Mouse (Mus musculus): ENCODE data around the gene Btf3l4.

Gene Btf3l4

DNA sequence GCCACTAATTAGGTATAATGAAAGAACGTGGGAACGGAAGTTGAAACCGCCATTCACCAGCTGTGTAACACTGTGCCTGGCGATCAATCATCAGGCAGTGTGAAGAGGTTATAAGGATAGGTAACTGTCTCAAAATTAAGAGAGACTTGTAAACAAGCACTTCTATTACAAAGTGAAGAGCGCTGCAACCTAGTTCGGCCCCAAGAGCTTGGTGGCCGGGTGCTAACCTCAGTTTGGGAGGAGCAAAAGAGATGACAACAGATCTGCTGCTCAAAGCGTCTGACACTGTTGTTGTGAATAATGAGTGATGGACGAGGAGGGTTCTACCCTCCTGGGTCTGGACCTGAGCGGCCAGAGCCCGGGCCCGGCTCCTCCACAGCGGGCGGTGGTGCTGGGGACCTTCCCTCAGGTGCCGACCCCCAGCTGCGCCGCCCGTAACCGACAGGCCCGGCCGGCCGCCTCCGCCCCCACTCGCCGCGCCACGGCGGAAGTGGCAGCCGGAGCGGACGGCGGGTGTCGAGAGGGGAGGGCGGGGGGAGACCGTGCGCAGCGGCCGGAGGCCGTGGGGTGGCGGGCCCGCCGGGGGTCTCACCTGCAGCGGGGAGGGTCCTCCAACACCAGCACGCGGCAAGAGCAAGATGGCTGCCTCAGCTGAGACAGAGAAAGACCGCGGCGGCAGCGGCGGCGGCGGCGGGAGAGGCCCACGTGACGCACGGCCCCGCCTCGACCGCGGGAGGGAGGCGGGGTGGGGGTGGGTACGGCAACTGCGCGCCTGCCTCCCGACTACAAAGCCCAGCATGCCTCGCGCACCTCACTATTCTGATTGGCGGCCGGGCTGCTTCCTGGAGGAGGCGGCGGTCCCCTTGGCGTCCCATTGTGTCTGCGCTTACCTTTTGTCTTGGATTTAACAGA lies at the start of gene Btf3l4:
TSS of gene Btf3l4 (minus strand) at position 699 of the 912 bp plus-strand sequence.
- DNase-seq (ENCODE audit: low spot score in 2 of 2), result peak; percentile 80 to 86

- peak; percentile 9 to 53 for DNase-seq (ENCODE audit: low spot score in 2 of 2)
Observed at GRCm38 (mm10) chr4:108878963-108879822, 45.8 kb upstream of the Btf3l4 start, which contains the start of gene Rab3b. TSS of gene Rab3b (plus strand) at chr4:108879063.

- DNase-seq (ENCODE audit: low spot score in 2 of 2), result no peak
Observed at GRCm38 (mm10) chr4:108877901-108878300, 44.5 kb upstream of the Btf3l4 start.

DNA sequence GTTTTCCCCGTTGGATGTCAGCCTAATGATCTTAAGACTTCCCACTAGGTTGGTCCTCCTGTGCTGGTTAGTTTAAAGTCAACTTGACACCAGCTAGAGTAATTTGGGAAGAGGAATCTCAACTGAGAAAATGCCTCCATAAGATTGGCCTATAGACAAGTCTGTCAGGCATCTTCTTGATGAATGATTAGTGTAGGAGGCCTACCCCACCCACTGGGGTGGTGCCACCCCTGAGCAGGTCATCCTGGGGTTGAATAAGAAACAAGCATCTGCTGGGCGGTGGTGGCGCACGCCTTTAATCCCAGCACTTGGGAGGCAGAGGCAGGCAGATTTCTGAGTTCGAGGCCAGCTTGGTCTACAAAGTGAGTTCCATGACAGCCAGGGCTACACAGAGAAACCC lies 40.3 kb upstream of the Btf3l4 start:
- no peak for DNase-seq (ENCODE audit: low spot score in 2 of 2)

DNA sequence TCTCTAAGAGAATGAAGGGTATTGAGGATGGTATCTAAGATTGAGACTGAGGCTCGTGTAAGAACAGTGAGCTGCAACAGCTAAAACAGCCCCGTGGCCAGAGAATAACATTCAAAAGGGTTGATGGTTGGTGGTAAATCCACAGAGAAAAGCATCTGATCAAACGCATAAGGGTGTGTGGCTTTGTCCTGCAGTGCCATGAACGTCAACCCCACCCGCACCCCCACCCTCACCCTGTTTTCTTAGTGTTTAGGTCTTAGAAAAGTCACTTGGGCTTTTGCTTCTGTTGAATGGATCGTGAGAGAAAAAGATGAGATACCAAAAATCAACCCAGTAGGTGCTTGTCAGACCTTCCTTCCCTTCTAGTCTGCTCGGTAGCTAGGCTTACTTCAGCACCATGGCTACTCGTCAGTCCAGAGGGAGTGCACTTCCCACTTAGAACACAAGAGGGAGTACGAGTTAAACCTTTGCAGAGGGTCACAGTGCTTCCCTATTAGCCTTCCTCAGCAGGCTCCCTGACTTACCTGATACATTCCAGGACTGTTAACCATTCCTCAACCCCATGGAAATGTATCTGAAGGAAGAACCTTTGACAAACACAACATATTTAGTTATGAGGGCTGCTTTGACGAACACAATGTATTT lies 36.4 kb upstream of the Btf3l4 start:
- DNase-seq (ENCODE audit: low spot score in 2 of 2), result peak; percentile 63 to 68

- no peak for DNase-seq (ENCODE audit: low spot score in 2 of 2)
Observed at GRCm38 (mm10) chr4:108866806-108867205, 33.4 kb upstream of the Btf3l4 start.

GRCm38 (mm10) chr4:108848505-108848848 lies 15.1 kb upstream of the Btf3l4 start, which contains the start of gene A730015C16Rik:
TSS of gene A730015C16Rik (minus strand) at chr4:108848619.
- DNase-seq (ENCODE audit: low spot score in 2 of 2), result no peak

- peak; percentile 73 to 76 for DNase-seq (ENCODE audit: low spot score in 2 of 2)
Observed at GRCm38 (mm10) chr4:108847715-108848504, 14.5 kb upstream of the Btf3l4 start, which contains the start of gene Kti12. TSS of gene Kti12 (plus strand) at chr4:108847785.

DNA sequence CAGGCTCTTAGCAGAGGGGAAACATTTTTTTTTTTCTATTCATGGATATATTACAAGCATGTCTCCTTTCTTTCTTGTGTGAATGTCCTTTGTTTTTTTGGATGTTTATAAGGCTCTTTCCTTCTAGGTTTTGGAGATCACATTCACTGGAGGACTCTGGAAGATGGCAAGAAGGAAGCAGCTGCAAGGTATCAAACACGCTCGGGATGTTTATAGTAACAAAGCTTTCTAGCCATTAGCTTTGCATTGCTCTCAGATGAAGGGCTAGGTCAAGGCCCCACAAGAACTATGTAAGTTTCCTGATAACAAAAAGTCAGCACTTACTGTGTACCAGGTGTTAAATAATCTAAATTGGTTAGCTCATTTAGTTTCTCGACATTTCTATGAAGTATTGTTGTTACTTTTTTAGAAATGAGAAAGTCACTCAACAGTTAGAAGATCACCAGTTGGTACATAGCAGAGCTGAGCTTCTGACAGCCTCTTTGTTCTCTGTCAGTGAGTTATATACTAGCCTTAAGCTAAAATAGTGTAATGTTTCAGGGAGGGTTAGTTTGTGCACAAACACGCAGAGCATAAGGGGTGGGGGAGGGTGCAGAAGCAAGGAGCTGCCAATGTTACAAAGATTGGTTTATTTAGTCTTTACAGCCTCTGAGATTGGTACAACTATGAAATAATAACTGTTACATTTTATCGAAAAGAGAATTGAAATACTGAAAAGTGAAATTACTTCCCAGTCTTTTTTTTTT lies 12.6 kb upstream of the Btf3l4 start:
- DNase-seq (ENCODE audit: low spot score in 2 of 2), result no peak

DNA sequence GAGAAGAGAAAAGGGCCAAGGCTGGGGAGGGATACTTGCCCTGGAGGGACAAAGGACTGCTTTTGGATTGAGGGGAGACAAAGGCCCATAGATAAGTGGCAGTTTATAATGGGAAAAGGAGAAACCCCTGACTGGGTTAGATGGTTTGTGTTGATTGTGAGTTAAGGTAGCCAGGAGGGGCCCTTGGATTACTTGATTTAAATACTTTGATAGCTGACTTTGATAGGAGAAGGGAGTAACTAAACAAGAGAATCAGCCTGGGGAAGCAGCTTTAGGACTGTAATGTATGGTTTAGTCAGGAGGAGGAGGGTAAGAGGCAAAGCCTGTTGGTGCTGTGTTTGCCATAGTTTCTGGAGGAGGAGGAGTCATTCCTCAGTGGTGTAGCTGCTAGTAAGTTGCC lies 9.9 kb upstream of the Btf3l4 start:
- DNase-seq (ENCODE audit: low spot score in 2 of 2), result no peak

- DNase-seq (ENCODE audit: low spot score in 2 of 2), result no peak
Observed at GRCm38 (mm10) chr4:108841920-108842578, 8.6 kb upstream of the Btf3l4 start.

- DNase-seq (ENCODE audit: low spot score in 2 of 2), result no peak
Observed at GRCm38 (mm10) chr4:108838031-108838430, 4.6 kb upstream of the Btf3l4 start.

- no peak for DNase-seq (ENCODE audit: low spot score in 2 of 2)
Observed at GRCm38 (mm10) chr4:108835496-108835895, 2.1 kb upstream of the Btf3l4 start.

DNA sequence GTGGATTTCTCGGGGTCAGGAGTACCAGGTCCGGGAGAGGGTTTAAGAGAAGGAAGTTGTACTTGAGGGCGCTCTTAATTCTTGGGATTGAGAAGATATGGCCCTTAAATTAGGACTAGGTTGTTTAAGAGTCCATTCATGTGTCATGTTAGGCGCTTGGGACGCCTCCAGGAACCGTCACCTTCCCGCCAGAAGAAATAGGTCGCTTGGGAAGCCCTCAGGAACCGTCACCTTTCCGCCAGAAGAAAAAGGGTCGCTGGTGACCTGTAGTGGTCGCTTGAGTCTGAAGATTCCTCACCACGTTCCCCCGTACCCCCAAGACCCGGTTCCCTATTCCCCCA lies 1.5 kb upstream of the Btf3l4 start:
- DNase-seq (ENCODE audit: low spot score in 2 of 2), result no peak

GRCm38 (mm10) chr4:108834115-108834970 lies 929 bp upstream of the Btf3l4 start, which contains the start of gene Txndc12:
TSS of gene Txndc12 (plus strand) at chr4:108834601.
- DNase-seq (ENCODE audit: low spot score in 2 of 2), result peak; percentile 68 to 78

- no peak for DNase-seq (ENCODE audit: low spot score in 2 of 2)
Observed at GRCm38 (mm10) chr4:108833828-108834114, 357 bp upstream of the Btf3l4 start.

GRCm38 (mm10) chr4:108830698-108831097 lies 2.7 kb downstream of the Btf3l4 start:
- no peak for DNase-seq (ENCODE audit: low spot score in 2 of 2)

DNA sequence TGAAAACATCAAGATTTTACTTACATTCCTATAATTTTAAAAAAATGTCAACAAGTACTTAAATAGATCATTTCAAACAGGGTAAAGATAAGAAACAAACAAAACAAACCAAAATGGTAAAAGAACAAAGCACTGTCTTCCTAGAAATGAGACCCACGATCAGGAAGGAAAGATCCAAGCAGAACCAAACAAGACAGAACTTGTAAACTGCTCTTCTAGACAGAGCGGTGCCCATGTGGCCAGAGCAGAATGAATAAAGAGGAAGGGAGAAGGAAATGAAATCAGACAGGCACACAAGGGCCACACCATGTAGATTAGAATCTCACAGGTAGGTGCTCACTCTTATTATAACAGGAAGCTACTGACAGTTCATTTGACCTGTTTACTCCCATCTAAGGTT lies 6.8 kb downstream of the Btf3l4 start:
- DNase-seq (ENCODE audit: low spot score in 2 of 2), result peak in 1 of 2 experiments; percentile 10

DNA sequence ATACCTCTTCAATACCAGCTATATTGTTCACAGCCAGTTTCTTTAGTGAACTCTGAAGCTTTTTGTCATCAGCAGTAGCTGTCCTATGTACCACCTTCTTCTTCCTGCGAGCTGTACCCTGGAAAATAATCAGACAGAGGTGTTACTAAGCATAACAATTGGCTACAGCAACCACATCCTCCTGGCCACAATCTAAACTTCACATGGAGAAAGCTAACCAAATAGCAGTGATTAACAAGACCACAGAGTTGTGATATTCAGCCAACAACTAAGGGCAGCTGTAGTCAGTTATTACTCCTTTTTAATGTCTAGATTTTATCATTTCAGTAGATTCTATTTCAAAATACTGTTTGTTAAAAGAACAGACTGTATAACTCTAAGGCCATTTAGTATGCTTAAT lies 7.3 kb downstream of the Btf3l4 start:
- DNase-seq (ENCODE audit: low spot score in 2 of 2), result no peak

All from urinary bladder, adult 18-20 months (tissue).